Mouse (Mus musculus) layer of hippocampus, adult 11-12 months (tissue): ENCODE measurements at regions not wholly inside any gene's neighbourhood (a gene's known extent, or its start where the extent isn't known, plus 50 kb on each side); places are given as distances from the start of the nearest gene placed in this dataset.

ENCODE experiments used
- DNase-seq: peaks from one replicate; pipeline ENCODE4 v3.0.0; 2022; ENCODE audit warnings: low spot score

- no peak for DNase-seq
Measured at GRCm38 (mm10) chr14:99614748-99615147, 316.3 kb downstream of the Klf5 start.

- DNase-seq: no peak
Measured at GRCm38 (mm10) chr14:99616655-99617335, 318.3 kb downstream of the Klf5 start.

GRCm38 (mm10) chr14:99617374-99617773, 318.9 kb downstream of the Klf5 start:
- DNase-seq: no peak

- no peak for DNase-seq
Measured at GRCm38 (mm10) chr14:99621538-99621937, 323.0 kb downstream of the Klf5 start.

GRCm38 (mm10) chr14:99624380-99625327, 326.2 kb downstream of the Klf5 start:
- no peak for DNase-seq

- DNase-seq: no peak
Measured at GRCm38 (mm10) chr14:99627615-99628014, 329.1 kb downstream of the Klf5 start.

- peak; percentile 23 for DNase-seq
Measured at GRCm38 (mm10) chr14:99631092-99631491, 332.6 kb downstream of the Klf5 start.

- DNase-seq: no peak
Measured at GRCm38 (mm10) chr14:99632444-99632843, 334.0 kb downstream of the Klf5 start.

GRCm38 (mm10) chr14:99635556-99636150, 337.2 kb downstream of the Klf5 start:
- DNase-seq: no peak

- DNase-seq: peak; percentile 49
Measured at GRCm38 (mm10) chr14:99641475-99642453, 343.3 kb downstream of the Klf5 start.

- no peak for DNase-seq
Measured at GRCm38 (mm10) chr14:99646323-99646722, 347.8 kb downstream of the Klf5 start.

GRCm38 (mm10) chr14:99674399-99674798, 375.9 kb downstream of the Klf5 start:
- no peak for DNase-seq

GRCm38 (mm10) chr14:99687062-99687806, 388.7 kb downstream of the Klf5 start:
- DNase-seq: no peak

- DNase-seq: no peak
Measured at GRCm38 (mm10) chr14:99688415-99688814, 389.9 kb downstream of the Klf5 start.

GRCm38 (mm10) chr14:99696301-99696700, 397.8 kb downstream of the Klf5 start:
- no peak for DNase-seq

- DNase-seq: no peak
Measured at GRCm38 (mm10) chr14:99699545-99699944, 401.1 kb downstream of the Klf5 start.

GRCm38 (mm10) chr14:99706004-99706403, 407.5 kb downstream of the Klf5 start:
- no peak for DNase-seq

GRCm38 (mm10) chr14:99708066-99708465, 409.6 kb downstream of the Klf5 start:
- no peak for DNase-seq

- DNase-seq: no peak
Measured at GRCm38 (mm10) chr14:99709764-99710163, 411.3 kb downstream of the Klf5 start.

- no peak for DNase-seq
Measured at GRCm38 (mm10) chr14:99710656-99711177, 412.2 kb downstream of the Klf5 start.

- no peak for DNase-seq
Measured at GRCm38 (mm10) chr14:99712624-99713023, 414.1 kb downstream of the Klf5 start.
